Mouse (Mus musculus): ENCODE results near the gene Vmo1. TPM values are rescaled to one million over a fixed set of nuclear protein-coding genes. Genes with fewer than 3 reads are reported as not detected.

Vmo1 gene
- total RNA-seq, 1 experiment from 2014 or later, result not detected

GRCm38 (mm10) chr11:70469764-70470163 is 44.7 kb downstream of the Vmo1 start:
- no peak for DNase-seq

DNA sequence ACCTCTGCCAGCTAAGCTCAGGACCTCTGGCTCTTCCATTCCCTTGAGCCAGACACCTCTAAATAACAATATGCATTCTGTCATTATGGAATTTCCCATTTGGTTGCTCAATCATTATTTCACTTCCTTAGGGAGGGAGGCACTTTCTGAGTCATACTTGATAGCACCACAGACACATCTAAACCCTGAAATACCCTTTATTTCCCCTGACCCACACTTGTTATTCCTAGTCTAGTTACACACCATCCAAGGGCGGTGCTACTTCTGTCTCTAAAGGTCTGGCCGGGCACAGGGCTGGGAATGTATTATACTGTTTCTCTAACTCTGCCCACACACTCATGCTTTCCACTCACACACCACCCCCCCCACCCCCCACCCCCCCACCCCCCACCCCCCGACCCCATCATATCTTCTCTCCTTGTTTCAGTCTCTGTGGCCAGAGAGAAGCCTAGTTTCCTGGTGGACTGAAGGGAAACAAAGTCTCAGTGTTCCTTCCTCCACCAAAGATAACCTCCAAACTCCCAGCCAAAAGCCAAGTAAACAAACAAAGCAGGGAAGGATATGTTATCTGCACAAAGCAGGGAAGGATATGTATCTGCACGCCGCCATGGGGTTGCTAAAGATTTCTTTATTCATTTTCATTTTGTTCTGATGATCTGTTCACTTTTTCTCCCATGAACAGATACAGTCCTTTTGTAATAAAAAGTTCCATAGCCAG is 46.4 kb downstream of the Vmo1 start:
- DNase-seq, result no peak

- peak; percentile 31 for DNase-seq
Measured at GRCm38 (mm10) chr11:70465824-70466223, 48.6 kb downstream of the Vmo1 start.

DNA sequence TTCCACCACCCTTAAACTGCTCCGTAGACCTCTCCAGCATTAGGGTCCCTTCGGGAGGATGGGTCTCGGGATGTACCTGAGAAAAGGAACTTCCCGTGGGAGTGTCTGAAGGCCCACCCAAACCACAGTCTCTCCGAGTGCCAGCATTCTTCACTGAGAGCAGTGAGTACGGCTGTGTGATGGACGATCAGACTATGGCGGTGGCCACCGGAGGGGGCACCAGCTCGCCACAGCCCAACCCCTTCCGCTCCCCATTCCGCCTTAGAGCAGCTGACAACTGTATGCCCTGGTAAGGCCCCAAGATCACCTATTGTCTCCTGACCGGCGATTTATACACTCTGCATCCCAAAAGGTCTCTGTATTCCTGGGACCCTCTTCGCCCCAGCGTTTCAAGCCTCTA is 49.2 kb downstream of the Vmo1 start:
- no peak for DNase-seq

- no peak for DNase-seq
Measured at GRCm38 (mm10) chr11:70463970-70464369, 50.4 kb downstream of the Vmo1 start.

Other genes starting within 250 kb of the Vmo1 start
- gene Alox12e, start 192.0 kb downstream of the Vmo1 start, total RNA-seq (2021), result not detected in 2 replicates
- gene Alox15, start 162.6 kb downstream of the Vmo1 start, total RNA-seq (2021), result 2.1 and 2.7 TPM in 2 replicates
- gene Pelp1, start 104.6 kb downstream of the Vmo1 start, total RNA-seq (2021), result 23.3 and 26.7 TPM in 2 replicates
- gene Arrb2, start 82.0 kb downstream of the Vmo1 start, total RNA-seq (2021), result 17.1 and 29.9 TPM in 2 replicates
- 23.0 and 25.4 TPM in 2 replicates for gene Med11, start 62.7 kb downstream of the Vmo1 start, total RNA-seq (2021)
- gene Zmynd15, start 55.2 kb downstream of the Vmo1 start, total RNA-seq (2021), result 1.5 and 1.8 TPM in 2 replicates
- gene Cxcl16, start 54.6 kb downstream of the Vmo1 start, total RNA-seq (2021), result 5.5 and 7.1 TPM in 2 replicates
- not detected in 2 replicates for gene Tm4sf5, start 9.4 kb downstream of the Vmo1 start, total RNA-seq (2021)
- 1.2 TPM in 1 of 2 replicates, not detected in the other for gene Gltpd2, start 4.6 kb upstream of the Vmo1 start, total RNA-seq (2021)
- gene Psmb6, start 10.8 kb upstream of the Vmo1 start, total RNA-seq (2021), result 254 and 270 TPM in 2 replicates
- not detected in 2 replicates for gene Gm40193, start 18.3 kb upstream of the Vmo1 start, total RNA-seq (2021)
- 8.7 and 14.5 TPM in 2 replicates for gene Pld2, start 25.4 kb upstream of the Vmo1 start, total RNA-seq (2021)
- gene Mink1, start 48.3 kb upstream of the Vmo1 start, total RNA-seq (2021), result 45.7 and 58.9 TPM in 2 replicates
- gene 4930544D05Rik, start 101.2 kb upstream of the Vmo1 start, total RNA-seq (2021), result not detected in 2 replicates
- gene Chrne, start 104.6 kb upstream of the Vmo1 start, total RNA-seq (2021), result not detected in 2 replicates
- gene Gp1ba, start 124.5 kb upstream of the Vmo1 start, total RNA-seq (2021), result not detected in 2 replicates
- gene Rnf167, start 132.6 kb upstream of the Vmo1 start, total RNA-seq (2021), result 92.7 and 106 TPM in 2 replicates
- 122 and 146 TPM in 2 replicates for gene Slc25a11, start 132.9 kb upstream of the Vmo1 start, total RNA-seq (2021)
- gene Pfn1, start 140.0 kb upstream of the Vmo1 start, total RNA-seq (2021), result 922 and 959 TPM in 2 replicates
- 17.9 and 28.3 TPM in 2 replicates for gene Eno3, start 142.6 kb upstream of the Vmo1 start, total RNA-seq (2021)
- gene Spag7, start 154.8 kb upstream of the Vmo1 start, total RNA-seq (2021), result 88.3 and 97.4 TPM in 2 replicates
- 50.2 and 51.3 TPM in 2 replicates for gene Camta2, start 173.5 kb upstream of the Vmo1 start, total RNA-seq (2021)
- 9.1 and 12.2 TPM in 2 replicates for gene Inca1, start 185.5 kb upstream of the Vmo1 start, total RNA-seq (2021)
- gene Kif1c, start 185.9 kb upstream of the Vmo1 start, total RNA-seq (2021), result 173 and 182 TPM in 2 replicates
- 10.8 and 13.4 TPM in 2 replicates for gene Zfp3, start 249.6 kb upstream of the Vmo1 start, total RNA-seq (2021)